Mouse (Mus musculus): ENCODE data around the gene Ccdc142. TPM values are rescaled to one million over a fixed set of nuclear protein-coding genes. Genes with fewer than 3 reads are reported as not detected.

Gene Ccdc142
- polyA plus RNA-seq, 1 experiment from 2014 or later = 0.62 TPM

DNA sequence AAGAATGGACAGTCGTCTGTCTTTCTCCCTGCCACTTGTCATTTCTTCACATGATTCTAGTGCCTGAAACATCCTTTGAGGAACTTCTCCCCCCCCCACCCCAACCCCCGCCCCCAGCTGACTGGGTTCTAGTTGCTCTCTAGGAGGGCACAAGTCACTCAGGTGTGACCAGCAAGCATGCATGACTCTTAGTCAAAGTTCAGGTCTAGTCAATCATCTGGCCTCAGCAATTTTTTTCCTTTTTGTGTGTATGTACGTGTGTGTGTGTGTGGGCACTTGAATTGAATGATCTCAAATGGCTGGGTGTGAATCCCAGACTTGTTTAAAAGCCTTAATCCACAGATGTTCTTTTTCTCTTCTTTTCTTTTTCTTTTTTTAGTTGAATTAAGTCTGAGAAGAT lies 32.8 kb downstream of the Ccdc142 start:
- peaks cover 2% of the 10 kb centered on the region for H3K4me1 ChIP-seq (ENCODE audit: control insufficient read depth, insufficient read depth, low read length)
- DNase-seq (ENCODE audit: low spot score) = no peak

DNA sequence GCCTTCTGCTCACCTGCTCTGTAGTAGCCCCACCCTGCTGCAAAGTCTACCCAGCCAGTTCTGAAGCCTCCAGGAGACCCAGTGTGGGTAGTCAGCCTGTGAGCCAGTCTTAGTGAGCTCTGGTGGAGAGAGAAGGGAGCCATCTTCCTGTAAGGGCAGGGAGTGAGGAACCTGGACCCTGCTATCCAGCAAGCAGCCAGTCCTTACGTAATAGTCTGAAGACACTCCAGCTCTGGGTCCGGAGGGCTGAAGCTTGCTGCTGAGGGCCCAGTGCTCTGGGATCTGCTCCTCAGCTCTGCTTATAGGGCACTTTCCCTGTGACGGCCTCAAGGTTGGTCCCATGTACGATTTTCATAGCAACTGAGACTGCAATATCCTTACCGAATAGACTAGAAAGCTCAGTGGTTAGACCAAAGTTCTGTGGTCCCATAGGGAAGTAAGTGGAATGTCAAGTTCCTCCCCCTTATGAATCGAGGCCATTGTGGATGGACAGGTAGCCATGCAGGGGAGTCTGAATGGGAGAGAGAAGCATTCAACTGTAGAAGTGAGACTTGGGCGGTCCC lies 33.6 kb downstream of the Ccdc142 start, which contains the start of gene Rtkn:
Gene Rtkn, plus strand, starts transcription at position 513 of the 563 bp plus-strand sequence.
- Histone ChIP-seq H3K4me2 (ENCODE audit: low read depth, low read length) (peak within 1 kb of the TSS; percentile 88), H3K9me3 (replicated peaks; ENCODE audit: control insufficient read depth, low read length) (no peaks in the 10 kb centered on the region), H3K4me1 (ENCODE audit: control insufficient read depth, insufficient read depth, low read length) (peaks cover 2% of the 10 kb centered on the region), H3K27ac (replicated peaks; ENCODE audit: low read depth, low read length) (peak within 1 kb of the TSS; percentile 99), H3K4me3 (ENCODE audit: low read depth, low read length) (peak within 1 kb of the TSS; percentile 50), H3K9ac (replicated peaks; ENCODE audit: low read length) (peak within 1 kb of the TSS; percentile 76), H3K27me3 (ENCODE audit: control insufficient read depth, insufficient read depth, low read length) (no peaks in the 10 kb centered on the region), H3K36me3 (replicated peaks; ENCODE audit: control insufficient read depth, insufficient read depth, low read depth, low read length) (no peaks in the 10 kb centered on the region)
- WGBS = 59% methylated on average over 7 of the region's 7 CpGs
- no peak for DNase-seq (ENCODE audit: low spot score)
- no peak for ATAC-seq (replicated peaks; ENCODE audit: insufficient number of reproducible peaks, low FRiP score, low TSS enrichment, low read depth)

More for the DNA sequence above, 32.8 kb downstream of the Ccdc142 start:
- no peak overlapping the region for H3K4me3 ChIP-seq (ENCODE audit: low read depth, low read length)
- WGBS = 80% methylated on average over 3 of the region's 3 CpGs
- no peak overlapping the region for H3K27ac ChIP-seq (replicated peaks; ENCODE audit: low read depth, low read length)
- H3K4me2 ChIP-seq (ENCODE audit: low read depth, low read length) = no peak overlapping the region
- ATAC-seq (replicated peaks; ENCODE audit: insufficient number of reproducible peaks, low FRiP score, low TSS enrichment, low read depth) = no peak
- H3K9me3 ChIP-seq (replicated peaks; ENCODE audit: control insufficient read depth, low read length) = no peaks in the 10 kb centered on the region
- H3K27me3 ChIP-seq (ENCODE audit: control insufficient read depth, insufficient read depth, low read length) = no peaks in the 10 kb centered on the region
- no peaks in the 10 kb centered on the region for H3K36me3 ChIP-seq (replicated peaks; ENCODE audit: control insufficient read depth, insufficient read depth, low read depth, low read length)
- H3K9ac ChIP-seq (replicated peaks; ENCODE audit: low read length) = no peak overlapping the region

DNA sequence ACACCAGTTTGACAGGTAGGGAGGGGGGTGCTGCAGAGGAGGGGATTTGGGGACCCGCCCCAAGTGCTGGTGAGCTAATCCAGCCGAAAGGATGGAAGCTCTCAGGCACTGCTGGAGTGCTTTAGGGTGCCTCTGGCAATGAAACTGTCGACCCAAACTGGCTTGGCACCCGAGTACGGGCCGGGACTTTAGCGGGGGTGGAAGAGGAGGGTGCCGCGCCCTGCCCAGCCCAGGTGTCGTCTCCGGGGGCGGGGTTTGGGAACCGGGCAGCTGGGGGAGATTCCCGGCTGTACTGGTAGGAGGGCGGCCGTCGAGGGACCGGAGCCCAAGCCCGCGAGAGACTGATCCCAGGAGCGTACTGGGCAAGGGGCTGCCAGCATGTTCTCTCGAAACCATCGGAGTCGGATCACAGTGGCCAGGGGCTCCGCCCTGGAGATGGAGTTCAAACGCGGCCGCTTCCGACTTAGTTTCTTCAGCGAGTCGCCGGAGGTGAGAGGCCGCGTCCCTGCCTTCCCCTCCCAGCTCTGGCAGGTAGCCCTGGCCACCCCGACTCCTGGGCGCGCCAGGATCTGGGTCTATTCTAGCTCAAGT lies 34.3 kb downstream of the Ccdc142 start:
- H3K27me3 ChIP-seq (ENCODE audit: control insufficient read depth, insufficient read depth, low read length) = no peaks in the 10 kb centered on the region
- peak overlapping the region; percentile 50 for H3K4me3 ChIP-seq (ENCODE audit: low read depth, low read length)
- DNase-seq (ENCODE audit: low spot score) (no peak), ATAC-seq (replicated peaks; ENCODE audit: insufficient number of reproducible peaks, low FRiP score, low TSS enrichment, low read depth) (no peak)
- H3K36me3 ChIP-seq (replicated peaks; ENCODE audit: control insufficient read depth, insufficient read depth, low read depth, low read length) = no peaks in the 10 kb centered on the region
- peak overlapping the region; percentile 56; the same call in 1 of the 2 replicates for H3K27ac ChIP-seq (replicated peaks; ENCODE audit: low read depth, low read length)
- no peaks in the 10 kb centered on the region for H3K9me3 ChIP-seq (replicated peaks; ENCODE audit: control insufficient read depth, low read length)
- H3K9ac ChIP-seq (replicated peaks; ENCODE audit: low read length) = peak overlapping the region; percentile 76
- peaks cover 2% of the 10 kb centered on the region for H3K4me1 ChIP-seq (ENCODE audit: control insufficient read depth, insufficient read depth, low read length)
- WGBS = 3% methylated on average over 37 of the region's 37 CpGs
- peak overlapping the region; percentile 88 for H3K4me2 ChIP-seq (ENCODE audit: low read depth, low read length)

DNA sequence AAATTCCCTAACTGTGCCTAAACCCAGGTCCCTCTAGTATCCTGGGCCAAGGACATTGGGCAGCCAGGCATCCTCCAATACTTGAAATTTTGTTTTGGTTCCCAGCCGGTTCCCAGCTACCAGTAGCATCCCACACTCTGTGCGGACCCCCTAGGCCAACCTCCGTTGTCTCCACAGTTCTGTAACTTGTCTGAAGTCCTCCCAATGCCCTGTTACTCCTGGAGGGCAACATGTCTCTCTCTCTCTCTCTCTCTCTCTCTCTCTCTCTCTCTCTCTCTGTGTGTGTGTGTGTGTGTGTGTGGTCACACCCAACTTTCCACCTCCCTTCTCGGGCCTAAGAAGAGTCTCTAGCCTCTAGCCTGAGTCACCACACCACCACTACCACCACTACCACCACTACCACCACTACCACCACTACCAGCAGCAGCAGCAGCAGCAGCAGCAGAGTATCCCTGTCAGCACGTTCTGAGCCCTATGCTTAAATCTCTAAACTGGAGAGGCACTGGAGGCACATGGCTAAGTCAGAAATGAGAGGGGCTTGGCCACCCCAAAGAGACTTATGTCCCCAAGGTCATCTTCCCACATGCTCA lies 35.0 kb downstream of the Ccdc142 start:
- peak overlapping the region; percentile 76 for H3K9ac ChIP-seq (replicated peaks; ENCODE audit: low read length)
- H3K27ac ChIP-seq (replicated peaks; ENCODE audit: low read depth, low read length) = peak overlapping the region; percentile 99
- DNase-seq (ENCODE audit: low spot score) = no peak
- H3K4me2 ChIP-seq (ENCODE audit: low read depth, low read length) = peak overlapping the region; percentile 88
- peaks cover 2% of the 10 kb centered on the region for H3K4me1 ChIP-seq (ENCODE audit: control insufficient read depth, insufficient read depth, low read length)
- H3K27me3 ChIP-seq (ENCODE audit: control insufficient read depth, insufficient read depth, low read length) = no peaks in the 10 kb centered on the region
- ATAC-seq (replicated peaks; ENCODE audit: insufficient number of reproducible peaks, low FRiP score, low TSS enrichment, low read depth) = 0 out of 2 replicates have a peak, but pooled peaks have one; percentile 0
- 4% methylated on average over 5 of the region's 5 CpGs for WGBS
- H3K9me3 ChIP-seq (replicated peaks; ENCODE audit: control insufficient read depth, low read length) = no peaks in the 10 kb centered on the region
- peak overlapping the region; percentile 50 for H3K4me3 ChIP-seq (ENCODE audit: low read depth, low read length)
- H3K36me3 ChIP-seq (replicated peaks; ENCODE audit: control insufficient read depth, insufficient read depth, low read depth, low read length) = no peaks in the 10 kb centered on the region

DNA sequence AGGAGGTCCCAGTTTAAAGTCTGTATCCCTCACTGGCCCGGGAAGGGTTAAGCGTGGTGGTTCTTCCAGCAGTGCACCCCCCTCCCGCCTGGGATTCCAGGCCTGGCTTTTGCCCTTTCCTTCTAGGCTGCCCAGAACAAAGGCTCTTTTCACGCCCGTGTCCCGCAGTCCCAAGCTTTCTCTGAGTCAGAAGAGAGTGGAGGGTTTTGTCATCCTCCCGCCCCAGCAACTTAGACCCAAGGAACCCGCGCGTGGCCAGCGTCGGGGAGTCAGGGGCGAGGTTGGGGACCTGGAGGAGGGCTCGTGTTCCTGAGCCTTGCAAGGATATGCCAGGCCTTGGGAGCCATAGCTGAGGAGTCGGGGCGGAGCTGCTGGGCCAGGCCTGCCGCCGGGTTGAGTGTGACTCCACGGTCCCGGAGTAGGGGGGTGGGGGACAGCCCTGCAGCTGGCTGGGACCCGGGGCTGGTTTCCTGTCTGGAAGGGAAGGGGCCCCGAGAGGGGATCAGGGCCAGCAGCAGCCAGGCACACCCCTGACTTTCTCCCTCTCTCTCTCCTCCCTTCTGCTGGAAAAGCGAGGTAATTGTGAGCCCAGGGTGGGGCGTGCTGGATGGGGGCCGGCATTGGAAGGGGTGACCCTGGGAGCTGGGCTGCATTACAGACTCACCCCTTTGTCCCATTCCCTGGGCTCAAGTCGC lies 35.6 kb downstream of the Ccdc142 start:
- H3K27me3 ChIP-seq (ENCODE audit: control insufficient read depth, insufficient read depth, low read length) = no peaks in the 10 kb centered on the region
- peak overlapping the region; percentile 88 for H3K4me2 ChIP-seq (ENCODE audit: low read depth, low read length)
- peak; percentile 87 for DNase-seq (ENCODE audit: low spot score)
- H3K36me3 ChIP-seq (replicated peaks; ENCODE audit: control insufficient read depth, insufficient read depth, low read depth, low read length) = no peaks in the 10 kb centered on the region
- no peaks in the 10 kb centered on the region for H3K9me3 ChIP-seq (replicated peaks; ENCODE audit: control insufficient read depth, low read length)
- peak overlapping the region; percentile 76 for H3K9ac ChIP-seq (replicated peaks; ENCODE audit: low read length)
- under 1% methylated on average over 26 of the region's 26 CpGs for WGBS
- peak; percentile 79 for ATAC-seq (replicated peaks; ENCODE audit: insufficient number of reproducible peaks, low FRiP score, low TSS enrichment, low read depth)
- peak overlapping the region; percentile 50 for H3K4me3 ChIP-seq (ENCODE audit: low read depth, low read length)
- H3K27ac ChIP-seq (replicated peaks; ENCODE audit: low read depth, low read length) = peak overlapping the region; percentile 99
- peaks cover 5% of the 10 kb centered on the region for H3K4me1 ChIP-seq (ENCODE audit: control insufficient read depth, insufficient read depth, low read length)

DNA sequence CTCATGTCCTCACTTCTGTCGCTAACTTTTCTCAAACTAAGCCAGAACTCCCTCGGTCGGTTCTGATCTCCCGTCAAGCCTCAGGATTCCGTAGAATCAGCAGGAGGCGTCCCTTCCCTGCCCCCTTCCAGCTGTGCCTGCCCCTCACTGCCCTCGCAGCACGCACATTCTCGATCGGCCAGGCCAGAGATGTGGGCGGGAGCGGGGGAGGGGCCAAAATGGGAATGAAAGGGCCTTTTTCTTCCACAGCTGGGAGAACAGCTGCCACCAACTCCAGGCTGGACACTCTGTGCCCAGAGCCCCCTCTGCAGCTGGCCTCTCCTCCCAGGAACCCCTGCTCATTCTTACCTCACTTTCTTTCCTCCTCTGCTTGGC lies 36.2 kb downstream of the Ccdc142 start:
- Histone ChIP-seq H3K27ac (replicated peaks; ENCODE audit: low read depth, low read length) (peak overlapping the region; percentile 99), H3K27me3 (ENCODE audit: control insufficient read depth, insufficient read depth, low read length) (no peaks in the 10 kb centered on the region), H3K9me3 (replicated peaks; ENCODE audit: control insufficient read depth, low read length) (no peaks in the 10 kb centered on the region), H3K4me1 (ENCODE audit: control insufficient read depth, insufficient read depth, low read length) (peaks cover 9% of the 10 kb centered on the region), H3K4me2 (ENCODE audit: low read depth, low read length) (peak overlapping the region; percentile 88), H3K4me3 (ENCODE audit: low read depth, low read length) (peak overlapping the region; percentile 50), H3K36me3 (replicated peaks; ENCODE audit: control insufficient read depth, insufficient read depth, low read depth, low read length) (no peaks in the 10 kb centered on the region), H3K9ac (replicated peaks; ENCODE audit: low read length) (peak overlapping the region; percentile 76)
- ATAC-seq (replicated peaks; ENCODE audit: insufficient number of reproducible peaks, low FRiP score, low TSS enrichment, low read depth) = peak; percentile 61
- under 1% methylated on average over 12 of the region's 12 CpGs for WGBS
- DNase-seq (ENCODE audit: low spot score) = peak; percentile 94

DNA sequence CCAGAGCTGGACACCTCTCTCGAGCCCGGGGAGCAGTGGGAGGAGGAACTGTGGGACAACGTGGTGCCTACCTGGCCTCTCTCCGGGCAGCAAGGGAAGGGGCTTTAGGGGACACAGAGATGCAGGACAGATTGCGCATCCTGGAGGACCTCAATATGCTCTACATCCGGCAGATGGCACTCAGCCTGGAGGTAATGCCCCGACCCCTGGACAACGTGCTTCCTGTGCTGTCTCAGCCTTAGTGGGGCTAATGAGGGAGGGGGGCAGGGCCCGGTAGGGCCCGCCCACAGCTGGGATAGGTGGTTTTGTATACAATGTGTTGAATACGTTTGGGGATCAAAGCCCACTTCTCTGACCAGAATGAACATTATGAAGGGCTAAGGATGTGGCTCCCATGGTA lies 36.7 kb downstream of the Ccdc142 start:
- Histone ChIP-seq H3K36me3 (replicated peaks; ENCODE audit: control insufficient read depth, insufficient read depth, low read depth, low read length) (no peaks in the 10 kb centered on the region), H3K4me3 (ENCODE audit: low read depth, low read length) (peak overlapping the region; percentile 50), H3K27ac (replicated peaks; ENCODE audit: low read depth, low read length) (peak overlapping the region; percentile 99), H3K27me3 (ENCODE audit: control insufficient read depth, insufficient read depth, low read length) (no peaks in the 10 kb centered on the region), H3K9me3 (replicated peaks; ENCODE audit: control insufficient read depth, low read length) (no peaks in the 10 kb centered on the region), H3K4me2 (ENCODE audit: low read depth, low read length) (peak overlapping the region; percentile 88), H3K4me1 (ENCODE audit: control insufficient read depth, insufficient read depth, low read length) (peaks cover 9% of the 10 kb centered on the region), H3K9ac (replicated peaks; ENCODE audit: low read length) (peak overlapping the region; percentile 76)
- peak; percentile 21 for ATAC-seq (replicated peaks; ENCODE audit: insufficient number of reproducible peaks, low FRiP score, low TSS enrichment, low read depth)
- under 1% methylated on average over 11 of the region's 11 CpGs for WGBS
- DNase-seq (ENCODE audit: low spot score) = peak; percentile 73
